Mouse (Mus musculus): ENCODE data around the gene Parp8. TPM values are rescaled to one million over a fixed set of nuclear protein-coding genes. Genes with fewer than 3 reads are reported as not detected.
"Not testable (repeated sequence)": the region's sequence is repeated elsewhere in the genome, so short reads cannot be mapped to it uniquely, and the experiment has no call there.

Parp8 gene
- total RNA-seq, 2 experiments from 2014 or later: 15.1 to 17.1 TPM

- DNase-seq: no peak
Observed at GRCm38 (mm10) chr13:116962480-116963462, 62.6 kb downstream of the Parp8 start.

- DNase-seq: no peak
Observed at GRCm38 (mm10) chr13:116958776-116959589, 66.4 kb downstream of the Parp8 start.

GRCm38 (mm10) chr13:116957577-116957976 is 67.8 kb downstream of the Parp8 start:
- DNase-seq: no peak

- DNase-seq: no peak
Observed at GRCm38 (mm10) chr13:116951336-116951735, 74.0 kb downstream of the Parp8 start.

GRCm38 (mm10) chr13:116949527-116949926 is 75.8 kb downstream of the Parp8 start:
- DNase-seq: no peak

GRCm38 (mm10) chr13:116949056-116949455 is 76.3 kb downstream of the Parp8 start:
- no peak for DNase-seq

- no peak for DNase-seq
Observed at GRCm38 (mm10) chr13:116948299-116948659, 77.1 kb downstream of the Parp8 start.

GRCm38 (mm10) chr13:116947611-116948298 is 77.6 kb downstream of the Parp8 start:
- no peak for DNase-seq

GRCm38 (mm10) chr13:116946566-116946965 is 78.8 kb downstream of the Parp8 start:
- no peak for DNase-seq

GRCm38 (mm10) chr13:116941280-116942015 is 83.9 kb downstream of the Parp8 start:
- no peak for DNase-seq

GRCm38 (mm10) chr13:116940761-116941160 is 84.6 kb downstream of the Parp8 start:
- no peak for DNase-seq

- DNase-seq: not testable (repeated sequence)
Observed at GRCm38 (mm10) chr13:116937019-116937418, 88.3 kb downstream of the Parp8 start.

- no peak for DNase-seq
Observed at GRCm38 (mm10) chr13:116917387-116917930, 107.9 kb downstream of the Parp8 start.

GRCm38 (mm10) chr13:116908284-116908683 is 117.1 kb downstream of the Parp8 start:
- DNase-seq: no peak

GRCm38 (mm10) chr13:116903394-116903793 is 121.9 kb downstream of the Parp8 start:
- no peak for DNase-seq

- no peak for DNase-seq
Observed at GRCm38 (mm10) chr13:116898395-116898794, 126.9 kb downstream of the Parp8 start.

GRCm38 (mm10) chr13:116897711-116898110 is 127.6 kb downstream of the Parp8 start:
- no peak for DNase-seq

- no peak for DNase-seq
Observed at GRCm38 (mm10) chr13:116884422-116884942, 140.9 kb downstream of the Parp8 start.

GRCm38 (mm10) chr13:116882226-116882625 is 143.1 kb downstream of the Parp8 start:
- no peak for DNase-seq

GRCm38 (mm10) chr13:116879580-116880192 is 145.7 kb downstream of the Parp8 start:
- no peak for DNase-seq

GRCm38 (mm10) chr13:116870221-116870620 is 155.1 kb downstream of the Parp8 start:
- no peak for DNase-seq

All from heart, postnatal 4 days (tissue).